Mouse (Mus musculus) heart, embryonic 11.5 days (tissue): ENCODE results near the gene Ndufv1. TPM values are rescaled to one million over a fixed set of nuclear protein-coding genes. Genes with fewer than 3 reads are reported as not detected.
"Not testable (repeated sequence)": the region's sequence is repeated elsewhere in the genome, so short reads cannot be mapped to it uniquely, and the experiment has no call there.

Experiments used
- ATAC-seq: fragments of 200-750 bp; cut with Nextera tagmentation; replicated peaks from 2 replicates; pipeline ENCODE4 v1.8.0; 2017; ENCODE audit warnings: moderate library complexity; ENCODE audit not compliant: insufficient number of reproducible peaks, low FRiP score, low TSS enrichment
- H3K27ac ChIP-seq: fragments of 300-500 bp; sonication (generic); 2 replicates; pipeline ENCODE4 v1.5.1; 2014; ENCODE audit warnings: mild to moderate bottlenecking, low read depth, low read length
- H3K27me3 ChIP-seq: fragments of 300-500 bp; sonication (generic); 2 replicates; pipeline ENCODE4 v1.6.1; 2014; ENCODE audit warnings: mild to moderate bottlenecking, low read length, mixed read lengths; ENCODE audit not compliant: control insufficient read depth, insufficient read depth
- H3K36me3 ChIP-seq: fragments of 300-500 bp; sonication (generic); 2 replicates; pipeline ENCODE4 v1.6.1; 2014; ENCODE audit warnings: mild to moderate bottlenecking, low read length, moderate library complexity, mixed read lengths; ENCODE audit not compliant: control insufficient read depth, insufficient read depth
- H3K4me1 ChIP-seq: fragments of 300-500 bp; sonication (generic); 2 replicates; pipeline ENCODE4 v1.6.1; 2014; ENCODE audit warnings: low read length; ENCODE audit not compliant: control insufficient read depth, insufficient read depth
- H3K4me2 ChIP-seq: fragments of 300-500 bp; sonication (generic); 2 replicates; pipeline ENCODE4 v1.6.1; 2014; ENCODE audit warnings: mild to moderate bottlenecking, moderate library complexity
- H3K4me3 ChIP-seq: fragments of 300-500 bp; sonication (generic); 2 replicates; pipeline ENCODE4 v1.5.1; 2014; ENCODE audit warnings: low read depth, low read length
- H3K9ac ChIP-seq: fragments of 300-500 bp; sonication (generic); 2 replicates; pipeline ENCODE4 v1.6.1; 2014; ENCODE audit warnings: mild to moderate bottlenecking, low read depth, low read length, moderate library complexity
- H3K9me3 ChIP-seq: fragments of 300-500 bp; sonication (generic); replicated peaks from 2 replicates; pipeline ENCODE4 v1.6.1; 2016; ENCODE audit warnings: low read length; ENCODE audit not compliant: control insufficient read depth
- WGBS: fragments of 180-500 bp; shearing (Covaris S2); extraction: QIAGEN DNeasy Blood & Tissue Kit; methylation state at CpG from one replicate; pipeline ENCODE4 v1.1.7; 2014; ENCODE audit not compliant: insufficient replicate concordance; 5-methylcytosine and 5-hydroxymethylcytosine counted together
- polyA plus RNA-seq: library from polyadenylated mRNA; unstranded; fragments of >200 nt; fragmentation: Nextera tagmentation; extraction: Ambion mirVana; gene quantifications from 2 replicates; pipeline ENCODE4 v1.2.1, GENCODE M21; 2014

The Ndufv1 gene
- polyA plus RNA-seq, 1 experiment from 2014 or later: 369 TPM

DNA sequence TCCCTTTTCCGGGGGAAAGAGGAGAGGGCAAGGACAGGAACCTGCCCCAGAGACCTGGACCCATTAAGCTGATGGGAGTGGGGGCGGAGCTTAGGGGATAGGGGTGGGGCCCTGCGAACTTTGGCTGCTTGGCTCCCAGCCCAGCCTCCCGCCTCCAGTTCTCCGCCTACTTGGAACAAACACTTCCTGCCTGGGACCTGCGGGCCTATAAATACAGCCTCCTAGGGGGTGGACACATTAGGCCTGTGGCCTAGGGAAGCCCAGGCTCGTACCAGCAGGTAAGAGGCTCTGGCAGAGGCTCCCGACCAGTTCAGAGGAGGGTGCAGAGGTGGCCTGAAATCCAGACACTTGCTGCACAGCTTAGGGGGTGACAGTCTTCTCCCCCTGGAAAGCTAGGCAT, 26.3 kb downstream of the Ndufv1 start, which contains the start of gene Acy3:
Acy3 (plus strand) TSS at position 237 of the 400 bp plus-strand sequence.
- peak; percentile 39; the same call in 1 of the 2 replicates for ATAC-seq
- H3K9ac ChIP-seq: peak within 1 kb of the TSS; percentile 30
- H3K4me2 ChIP-seq: peak within 1 kb of the TSS; percentile 27
- peaks cover 3% of the 10 kb centered on the region; the same call in 1 of the 2 replicates for H3K36me3 ChIP-seq
- WGBS: 17% methylated on average over 8 of the region's 8 CpGs
- H3K27me3 ChIP-seq: no peaks in the 10 kb centered on the region
- H3K27ac ChIP-seq: peak within 1 kb of the TSS; percentile 11
- H3K4me3 ChIP-seq: no peak within 1 kb of the TSS
- 0 out of 2 replicates have a peak, but pooled peaks cover 2% of the 10 kb centered on the region for H3K9me3 ChIP-seq
- H3K4me1 ChIP-seq: peaks cover 26% of the 10 kb centered on the region

DNA sequence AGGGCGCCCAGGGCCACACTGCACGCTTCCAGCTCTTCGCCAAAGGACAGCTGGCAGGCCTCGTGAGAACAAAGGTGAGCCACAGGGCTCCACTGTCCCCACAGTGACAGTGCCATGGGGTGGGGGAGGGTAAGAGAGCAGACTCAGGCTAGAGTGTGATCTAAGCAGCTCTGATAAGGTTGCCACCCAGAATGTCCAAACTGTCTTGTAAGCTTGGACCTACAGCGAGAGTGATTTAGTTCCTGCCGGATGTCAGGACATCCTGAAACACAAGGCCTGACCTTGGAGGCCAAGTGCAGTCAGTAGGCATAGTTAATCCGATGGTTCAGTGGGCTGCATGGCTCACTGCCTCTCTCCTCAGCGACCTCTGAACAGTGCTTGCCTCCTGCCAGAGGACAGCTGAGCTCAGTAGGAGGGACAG, 27.3 kb downstream of the Ndufv1 start:
- Histone ChIP-seq H3K36me3 (peaks cover 3% of the 10 kb centered on the region; the same call in 1 of the 2 replicates), H3K4me3 (no peak overlapping the region), H3K9ac (0 out of 2 replicates have a peak overlapping the region, but pooled peaks have one; percentile 1), H3K27ac (peak overlapping the region; percentile 11), H3K4me2 (no peak overlapping the region), H3K9me3 (0 out of 2 replicates have a peak, but pooled peaks cover 2% of the 10 kb centered on the region), H3K4me1 (peaks cover 26% of the 10 kb centered on the region), H3K27me3 (no peaks in the 10 kb centered on the region)
- WGBS: 29% methylated on average over 8 of the region's 8 CpGs
- ATAC-seq: no peak

DNA sequence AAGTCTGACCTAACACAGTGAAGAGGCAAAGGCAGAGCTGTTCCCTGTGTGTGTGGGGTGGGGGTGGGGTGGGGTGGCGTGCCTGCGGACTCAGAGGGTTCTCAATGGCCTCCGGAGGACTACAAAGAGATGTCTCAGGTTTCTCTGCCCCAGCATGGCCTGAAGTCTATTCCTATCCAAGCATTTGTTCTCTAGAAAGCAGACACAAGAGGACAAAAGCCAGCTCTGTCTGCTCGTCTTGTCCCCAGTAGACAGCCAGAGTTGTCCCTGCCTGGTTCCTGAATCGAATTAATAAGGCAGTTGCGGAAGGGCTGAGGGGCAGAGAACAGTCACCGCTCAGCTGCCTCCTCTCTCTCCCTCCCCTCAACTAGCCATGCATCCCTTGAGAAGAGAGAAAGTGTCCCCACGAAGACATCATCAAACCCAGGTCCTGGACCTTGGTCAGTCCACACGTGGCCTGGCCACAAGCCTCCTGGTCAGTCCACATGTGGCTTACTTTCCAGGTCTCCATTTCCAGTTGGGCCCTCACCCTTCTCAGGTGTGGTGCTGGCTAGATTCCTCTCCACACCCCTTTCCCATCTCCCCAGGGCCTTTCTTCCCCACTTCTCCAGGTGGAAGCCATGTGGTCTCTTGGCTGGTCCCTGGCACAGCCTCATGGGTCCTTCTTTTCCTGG, 28.9 kb downstream of the Ndufv1 start:
- ATAC-seq: no peak
- WGBS: 56% methylated on average over 9 of the region's 9 CpGs
- H3K9ac ChIP-seq: no peak overlapping the region
- no peak overlapping the region for H3K4me2 ChIP-seq
- no peaks in the 10 kb centered on the region for H3K27me3 ChIP-seq
- H3K4me3 ChIP-seq: no peak overlapping the region
- H3K27ac ChIP-seq: no peak overlapping the region
- peaks cover 3% of the 10 kb centered on the region; the same call in 1 of the 2 replicates for H3K36me3 ChIP-seq
- H3K4me1 ChIP-seq: peaks cover 26% of the 10 kb centered on the region
- 0 out of 2 replicates have a peak, but pooled peaks cover under 1% of the 10 kb centered on the region for H3K9me3 ChIP-seq

DNA sequence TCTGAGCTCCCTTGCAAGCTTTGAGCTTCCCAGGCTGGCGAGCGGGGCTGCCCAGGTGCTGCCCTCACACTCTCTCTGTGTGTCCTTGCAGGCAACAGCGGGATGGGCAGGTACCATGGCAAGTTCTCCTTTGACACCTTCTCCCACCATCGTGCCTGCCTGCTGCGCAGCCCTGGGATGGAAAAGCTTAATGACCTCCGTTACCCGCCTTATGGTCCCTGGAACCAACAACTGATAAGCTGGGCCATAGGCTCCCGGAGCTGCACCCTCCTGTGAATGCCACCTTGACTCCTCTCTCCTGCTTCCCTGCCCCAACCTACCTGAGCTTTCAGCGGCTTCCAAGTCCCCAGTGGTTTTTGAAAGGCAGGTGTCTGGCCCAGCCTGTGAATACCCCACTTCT, 31.7 kb downstream of the Ndufv1 start:
- no peak for ATAC-seq
- no peaks in the 10 kb centered on the region for H3K9me3 ChIP-seq
- peaks cover 15% of the 10 kb centered on the region for H3K4me1 ChIP-seq
- WGBS: 75% methylated on average over 9 of the region's 9 CpGs
- no peak overlapping the region for H3K27ac ChIP-seq
- no peaks in the 10 kb centered on the region for H3K36me3 ChIP-seq
- H3K27me3 ChIP-seq: no peaks in the 10 kb centered on the region
- no peak overlapping the region for H3K4me2 ChIP-seq
- no peak overlapping the region for H3K9ac ChIP-seq
- H3K4me3 ChIP-seq: no peak overlapping the region

DNA sequence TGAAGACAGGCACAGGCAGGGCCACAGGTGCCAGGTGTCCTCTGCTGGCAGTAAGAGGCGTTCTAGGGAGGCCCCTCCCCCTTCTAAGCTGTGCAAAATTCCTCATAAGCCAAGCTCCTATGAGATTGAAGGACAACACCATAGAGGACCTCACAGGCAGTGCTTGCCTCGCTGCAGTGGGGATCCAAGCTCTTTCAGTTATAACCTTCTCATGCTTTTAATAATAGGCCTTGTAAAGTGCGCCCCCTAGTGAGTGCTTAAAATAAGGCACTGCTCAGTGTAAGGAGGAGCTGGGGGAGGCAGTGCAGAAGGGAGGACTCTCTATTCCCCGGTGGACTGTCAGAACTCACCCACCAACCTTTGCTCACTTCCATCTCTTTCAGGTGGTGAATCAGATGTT, 32.3 kb downstream of the Ndufv1 start:
- Histone ChIP-seq H3K27me3 (no peaks in the 10 kb centered on the region), H3K9me3 (no peaks in the 10 kb centered on the region), H3K4me2 (no peak overlapping the region), H3K4me1 (peaks cover 9% of the 10 kb centered on the region), H3K36me3 (no peaks in the 10 kb centered on the region), H3K27ac (no peak overlapping the region), H3K9ac (no peak overlapping the region), H3K4me3 (no peak overlapping the region)
- no peak for ATAC-seq
- 16% methylated on average over 4 of the region's 4 CpGs for WGBS

DNA sequence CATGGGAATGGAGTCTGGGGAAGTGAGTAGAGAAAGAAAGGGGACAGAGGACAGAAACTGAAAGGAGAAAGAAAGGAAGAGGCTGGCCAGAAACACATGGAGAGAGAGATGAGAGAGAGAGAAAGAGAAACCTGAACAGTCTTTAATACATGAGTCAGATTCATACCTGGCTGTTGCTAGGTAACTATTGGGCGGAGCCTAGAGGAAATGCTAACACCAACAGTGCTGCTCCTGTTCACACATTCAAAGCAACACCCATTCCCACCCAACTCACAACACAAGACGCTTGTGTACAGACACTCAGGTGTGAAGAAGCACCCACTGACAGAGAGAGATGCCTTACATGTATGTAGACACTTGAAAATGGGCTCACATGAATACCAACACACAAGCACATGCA, 36.7 kb downstream of the Ndufv1 start:
- no peak overlapping the region for H3K4me3 ChIP-seq
- 65% methylated on average over 2 of the region's 2 CpGs for WGBS
- H3K27me3 ChIP-seq: no peaks in the 10 kb centered on the region
- H3K27ac ChIP-seq: no peak overlapping the region
- no peaks in the 10 kb centered on the region for H3K36me3 ChIP-seq
- H3K9me3 ChIP-seq: no peaks in the 10 kb centered on the region
- H3K9ac ChIP-seq: no peak overlapping the region
- no peak for ATAC-seq
- H3K4me1 ChIP-seq: no peaks in the 10 kb centered on the region
- H3K4me2 ChIP-seq: no peak overlapping the region

DNA sequence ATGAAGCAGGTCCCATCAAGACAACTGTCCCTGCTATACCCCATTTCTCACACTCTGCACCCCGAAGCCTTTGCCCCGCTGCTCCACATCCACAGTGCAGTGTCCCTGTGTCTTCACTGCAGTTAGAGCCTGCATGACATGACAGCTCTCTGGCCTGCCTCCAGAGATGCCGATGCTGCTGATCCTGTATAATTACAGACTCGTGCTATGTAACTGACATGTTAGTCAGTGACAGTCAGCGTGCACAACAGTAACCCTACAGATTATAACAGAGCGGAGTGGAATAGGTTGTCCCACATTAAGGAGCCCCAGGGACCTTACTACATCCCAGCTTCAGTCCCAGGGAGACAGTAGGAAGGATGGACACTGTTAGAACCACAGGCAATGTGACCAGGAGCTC, 38.0 kb downstream of the Ndufv1 start:
- WGBS: 76% methylated on average over 6 of the region's 6 CpGs

DNA sequence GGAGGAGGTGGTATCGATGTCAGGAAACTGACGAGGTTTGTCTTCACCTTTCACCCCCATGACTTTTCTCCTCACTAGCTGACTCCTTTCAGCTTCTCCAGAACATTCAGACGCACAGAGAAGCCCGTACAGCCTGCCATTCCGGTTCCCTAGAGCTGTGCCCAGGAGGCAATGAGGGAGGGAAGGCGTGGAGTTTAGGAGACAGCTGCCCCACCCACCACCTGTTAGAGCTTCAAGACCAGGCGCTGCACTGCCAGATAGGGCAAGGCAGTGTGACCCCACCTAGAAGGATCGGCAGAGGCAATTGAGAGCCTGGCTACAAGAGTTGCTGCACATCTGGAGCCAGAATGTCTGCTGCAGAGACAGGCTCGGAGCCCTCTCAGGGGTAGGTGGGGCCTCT, 40.4 kb downstream of the Ndufv1 start, which contains the start of gene Aldh3b2:
Aldh3b2 (plus strand) TSS at position 100 of the 400 bp plus-strand sequence.
- Histone ChIP-seq H3K27ac (no peak within 1 kb of the TSS), H3K27me3 (peaks cover 6% of the 10 kb centered on the region), H3K36me3 (no peaks in the 10 kb centered on the region), H3K4me2 (no peak within 1 kb of the TSS), H3K4me1 (peaks cover 8% of the 10 kb centered on the region), H3K9me3 (no peaks in the 10 kb centered on the region), H3K9ac (no peak within 1 kb of the TSS), H3K4me3 (no peak within 1 kb of the TSS)
- 37% methylated on average over 9 of the region's 9 CpGs for WGBS
- ATAC-seq: no peak

More for the DNA sequence above, 38.0 kb downstream of the Ndufv1 start:
- H3K9ac ChIP-seq, H3K27me3 ChIP-seq, H3K36me3 ChIP-seq, H3K4me3 ChIP-seq, H3K9me3 ChIP-seq, H3K4me2 ChIP-seq, ATAC-seq, H3K27ac ChIP-seq, H3K4me1 ChIP-seq: not testable (repeated sequence)

DNA sequence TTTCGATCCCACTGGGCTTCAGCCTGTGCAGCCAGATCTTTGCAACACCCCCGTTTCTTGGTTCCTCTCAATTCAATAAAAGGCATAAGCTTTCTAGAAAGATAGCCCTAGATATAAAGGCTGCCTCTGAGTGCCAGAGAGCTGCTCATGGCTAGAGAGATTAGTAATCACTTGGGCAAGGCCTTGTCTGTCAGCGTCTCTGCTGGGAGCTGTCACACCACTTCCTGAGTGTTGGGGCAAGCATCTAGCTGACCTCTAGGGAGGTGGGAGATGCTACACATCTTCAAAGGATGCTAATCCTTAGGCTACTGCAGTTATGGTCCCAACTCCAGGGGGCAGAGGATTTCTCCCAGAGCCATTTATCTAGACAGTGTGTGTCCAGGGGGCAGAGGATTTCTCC, 45.3 kb downstream of the Ndufv1 start:
- Histone ChIP-seq H3K4me3 (no peak overlapping the region), H3K9ac (no peak overlapping the region), H3K4me1 (peaks cover 10% of the 10 kb centered on the region), H3K27ac (no peak overlapping the region), H3K27me3 (peaks cover 8% of the 10 kb centered on the region), H3K36me3 (no peaks in the 10 kb centered on the region), H3K9me3 (no peaks in the 10 kb centered on the region), H3K4me2 (no peak overlapping the region)
- WGBS: 22% methylated on average over 3 of the region's 3 CpGs
- no peak for ATAC-seq
